Mouse (Mus musculus): Measurements from ENCODE around the gene Ltb4r2.

Ltb4r2 gene

GRCm38 (mm10) chr14:55761163-55761562, at the start of gene Ltb4r2:
Gene Ltb4r2, plus strand, starts transcription at chr14:55761428.
- no peak for DNase-seq (ENCODE audit: low spot score)

- no peak for DNase-seq (ENCODE audit: low spot score)
These were observed 49.4 kb upstream of the Ltb4r2 start for GRCm38 (mm10) chr14:55711786-55712185.

GRCm38 (mm10) chr14:55713007-55713728, 48.1 kb upstream of the Ltb4r2 start:
- no peak for DNase-seq (ENCODE audit: low spot score)

GRCm38 (mm10) chr14:55713729-55714122, 47.5 kb upstream of the Ltb4r2 start, which contains the start of gene Tgm1:
Gene Tgm1, minus strand, starts transcription at chr14:55713926.
- DNase-seq (ENCODE audit: low spot score): no peak

GRCm38 (mm10) chr14:55714893-55715292, 46.3 kb upstream of the Ltb4r2 start:
- no peak for DNase-seq (ENCODE audit: low spot score)

- DNase-seq (ENCODE audit: low spot score): no peak
These were observed 45.0 kb upstream of the Ltb4r2 start for GRCm38 (mm10) chr14:55716271-55716670.

- DNase-seq (ENCODE audit: low spot score): no peak
These were observed 44.3 kb upstream of the Ltb4r2 start for GRCm38 (mm10) chr14:55716884-55717283.

- DNase-seq (ENCODE audit: low spot score): no peak
These were observed 41.5 kb upstream of the Ltb4r2 start for GRCm38 (mm10) chr14:55719737-55720136.

GRCm38 (mm10) chr14:55720666-55721065, 40.6 kb upstream of the Ltb4r2 start:
- no peak for DNase-seq (ENCODE audit: low spot score)

GRCm38 (mm10) chr14:55721076-55721475, 40.2 kb upstream of the Ltb4r2 start:
- no peak for DNase-seq (ENCODE audit: low spot score)

GRCm38 (mm10) chr14:55721700-55722437, 39.4 kb upstream of the Ltb4r2 start, which contains the start of gene Rabggta:
Gene Rabggta, minus strand, starts transcription at chr14:55722263.
- peak; percentile 60 for DNase-seq (ENCODE audit: low spot score)

- DNase-seq (ENCODE audit: low spot score): no peak
These were observed 38.7 kb upstream of the Ltb4r2 start for GRCm38 (mm10) chr14:55722438-55722945.

GRCm38 (mm10) chr14:55723433-55723832, 37.8 kb upstream of the Ltb4r2 start:
- DNase-seq (ENCODE audit: low spot score): no peak

GRCm38 (mm10) chr14:55724411-55724871, 36.8 kb upstream of the Ltb4r2 start:
- DNase-seq (ENCODE audit: low spot score): no peak

GRCm38 (mm10) chr14:55726261-55726660, 35.0 kb upstream of the Ltb4r2 start:
- no peak for DNase-seq (ENCODE audit: low spot score)

GRCm38 (mm10) chr14:55727889-55728685, 33.1 kb upstream of the Ltb4r2 start:
- DNase-seq (ENCODE audit: low spot score): no peak

- no peak for DNase-seq (ENCODE audit: low spot score)
These were observed 31.1 kb upstream of the Ltb4r2 start for GRCm38 (mm10) chr14:55730116-55730515.

GRCm38 (mm10) chr14:55730531-55731032, 30.6 kb upstream of the Ltb4r2 start:
- no peak for DNase-seq (ENCODE audit: low spot score)

GRCm38 (mm10) chr14:55733889-55734288, 27.3 kb upstream of the Ltb4r2 start:
- no peak for DNase-seq (ENCODE audit: low spot score)

GRCm38 (mm10) chr14:55734869-55735268, 26.4 kb upstream of the Ltb4r2 start:
- DNase-seq (ENCODE audit: low spot score): no peak

- no peak for DNase-seq (ENCODE audit: low spot score)
These were observed 25.9 kb upstream of the Ltb4r2 start for GRCm38 (mm10) chr14:55735334-55735733.

- no peak for DNase-seq (ENCODE audit: low spot score)
These were observed 25.5 kb upstream of the Ltb4r2 start for GRCm38 (mm10) chr14:55735758-55736157.

All from urinary bladder, postnatal 10 days (tissue).